Mouse (Mus musculus) testis, adult 2 months (tissue): Measurements from ENCODE around the gene Eddm3b. TPM values are rescaled to one million over a fixed set of nuclear protein-coding genes. Genes with fewer than 3 reads are reported as not detected.
"Not testable (repeated sequence)": the region's sequence is repeated elsewhere in the genome, so short reads cannot be mapped to it uniquely, and the experiment has no call there.

Experiments
- H3K27ac ChIP-seq: fragments of 200-500 bp; 2 replicates; pipeline ENCODE4 v1.5.1; 2012; ENCODE audit warnings: low read depth, low read length; ENCODE audit not compliant: control insufficient read depth, insufficient read depth
- H3K27me3 ChIP-seq: fragments of 200-500 bp; 2 replicates; pipeline ENCODE4 v1.6.1; 2012; ENCODE audit warnings: mild to moderate bottlenecking, low read length, moderate library complexity; ENCODE audit not compliant: control insufficient read depth, insufficient read depth
- H3K36me3 ChIP-seq: fragments of 200-500 bp; 2 replicates; pipeline ENCODE4 v1.6.1; 2012; ENCODE audit warnings: mild to moderate bottlenecking, low read length; ENCODE audit not compliant: control insufficient read depth, insufficient read depth
- H3K4me1 ChIP-seq: fragments of 200-500 bp; 2 replicates; pipeline ENCODE4 v1.6.1; 2012; ENCODE audit warnings: low read length; ENCODE audit not compliant: control insufficient read depth, insufficient read depth
- H3K4me3 ChIP-seq: fragments of 200-500 bp; 2 replicates; pipeline ENCODE4 v1.5.1; 2012; ENCODE audit warnings: low read depth, mild to moderate bottlenecking, low read length, moderate library complexity, mixed read lengths; ENCODE audit not compliant: control insufficient read depth
- CTCF ChIP-seq: fragments of 200-500 bp; IDR thresholded peaks from 2 replicates; pipeline ENCODE4 v1.5.1; 2012; ENCODE audit warnings: low read depth, mild to moderate bottlenecking, inconsistent platforms, low read length, moderate library complexity; ENCODE audit not compliant: control insufficient read depth, insufficient read depth, insufficient replicate concordance
- POLR2A ChIP-seq: fragments of 200-500 bp; IDR thresholded peaks from 2 replicates; pipeline ENCODE4 v1.6.1; 2012; ENCODE audit warnings: low read depth, mild to moderate bottlenecking, inconsistent platforms, low read length, moderate library complexity; ENCODE audit not compliant: control insufficient read depth
- polyA plus RNA-seq: library from polyadenylated mRNA; depleted of rRNA; stranded (reverse); fragments of >200 nt; gene quantifications from 2 replicates; pipeline ENCODE4 v1.2.3, GENCODE M21; 2012; rRNA removed

The Eddm3b gene
- polyA plus RNA-seq, 1 experiment = not detected

- no peak overlapping the region for H3K27ac ChIP-seq
- no peak overlapping the region for H3K4me3 ChIP-seq
- no peak for TF ChIP-seq POLR2A
- no peak for TF ChIP-seq CTCF
- H3K4me1 ChIP-seq = no peaks in the 10 kb centered on the region
- no peaks in the 10 kb centered on the region for H3K27me3 ChIP-seq
- no peaks in the 10 kb centered on the region for H3K36me3 ChIP-seq
Observed at GRCm38 (mm10) chr14:51156736-51157068, 42.5 kb downstream of the Eddm3b start.

- Histone ChIP-seq H3K4me1 (no peaks in the 10 kb centered on the region), H3K27me3 (no peaks in the 10 kb centered on the region), H3K36me3 (no peaks in the 10 kb centered on the region), H3K27ac (no peak overlapping the region), H3K4me3 (no peak overlapping the region)
- TF ChIP-seq CTCF = no peak
Observed at GRCm38 (mm10) chr14:51157072-51157471, 42.8 kb downstream of the Eddm3b start.

GRCm38 (mm10) chr14:51161976-51162375, 47.8 kb downstream of the Eddm3b start, which contains the start of gene Rnase2b:
TSS of gene Rnase2b (plus strand) at chr14:51162260.
- H3K27me3 ChIP-seq, H3K4me1 ChIP-seq, H3K4me3 ChIP-seq: not testable (repeated sequence)

DNA sequence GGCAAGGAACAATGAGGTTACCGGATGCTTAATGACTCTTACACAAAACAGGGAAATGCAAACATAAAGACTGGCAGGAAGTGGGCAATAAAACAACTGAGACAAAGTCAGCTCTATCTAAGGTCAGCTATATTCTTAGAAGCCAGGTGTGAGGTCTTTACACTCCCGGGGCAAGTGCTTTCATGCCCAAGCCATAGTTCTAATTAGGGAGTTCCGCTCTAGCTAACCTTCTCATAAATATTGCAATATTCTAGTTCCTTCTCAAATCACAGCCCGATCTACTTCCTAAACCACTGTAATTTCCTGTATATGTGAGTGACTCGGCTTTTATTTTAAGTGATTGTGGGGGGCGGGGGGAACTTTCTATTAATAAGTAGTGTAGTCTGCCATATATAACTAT, 49.1 kb downstream of the Eddm3b start:
- not testable (repeated sequence) for H3K27ac ChIP-seq, H3K36me3 ChIP-seq, H3K4me3 ChIP-seq, H3K27me3 ChIP-seq, H3K4me1 ChIP-seq

More at GRCm38 (mm10) chr14:51161976-51162375, 47.8 kb downstream of the Eddm3b start, which contains the start of gene Rnase2b:
- not testable (repeated sequence) for H3K27ac ChIP-seq, H3K36me3 ChIP-seq

- no peak overlapping the region for H3K4me3 ChIP-seq
- no peaks in the 10 kb centered on the region for H3K36me3 ChIP-seq
- TF ChIP-seq CTCF = no peak
- no peak overlapping the region for H3K27ac ChIP-seq
- no peaks in the 10 kb centered on the region for H3K4me1 ChIP-seq
- H3K27me3 ChIP-seq = no peaks in the 10 kb centered on the region
Observed at GRCm38 (mm10) chr14:51165435-51165834, 51.2 kb downstream of the Eddm3b start.

DNA sequence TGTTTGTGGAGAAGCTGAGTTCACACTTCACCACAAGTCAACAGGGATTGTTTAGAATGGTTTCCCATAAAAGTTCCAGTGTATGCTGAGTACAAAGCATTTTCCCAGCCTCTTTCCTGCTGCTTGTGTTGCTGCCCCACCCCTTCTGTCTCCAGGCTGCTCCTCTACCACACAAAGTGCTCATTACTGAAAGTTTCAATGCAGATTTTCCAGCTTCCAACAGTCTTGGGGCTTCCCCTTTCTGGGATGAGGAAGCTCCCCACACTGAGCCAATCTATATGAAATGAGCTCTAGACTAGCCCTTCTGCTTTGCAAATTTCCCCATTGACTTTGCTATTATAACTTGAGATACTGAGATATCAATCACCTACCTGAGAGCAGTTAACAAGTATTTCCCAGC, 51.8 kb downstream of the Eddm3b start:
- Histone ChIP-seq H3K27ac (no peak overlapping the region), H3K4me3 (no peak overlapping the region), H3K27me3 (no peaks in the 10 kb centered on the region), H3K4me1 (no peaks in the 10 kb centered on the region), H3K36me3 (no peaks in the 10 kb centered on the region)
- no peak for TF ChIP-seq POLR2A

Other genes with a start within 250 kb of the Eddm3b start
- 9.3 and 12.6 TPM in 2 replicates for gene Tep1, start 243.9 kb upstream of the Eddm3b start, polyA plus RNA-seq
- gene Klhl33, start 216.9 kb upstream of the Eddm3b start, polyA plus RNA-seq = 0.04 and 0.07 TPM in 2 replicates
- 52.9 and 58.1 TPM in 2 replicates for gene Osgep, start 189.5 kb upstream of the Eddm3b start, polyA plus RNA-seq
- gene Apex1, start 189.5 kb upstream of the Eddm3b start, polyA plus RNA-seq = 31.1 and 33.9 TPM in 2 replicates
- gene Pip4p1, start 183.6 kb upstream of the Eddm3b start, polyA plus RNA-seq = 35.1 and 48.1 TPM in 2 replicates
- 5.6 and 5.8 TPM in 2 replicates for gene Pnp, start 183.3 kb upstream of the Eddm3b start, polyA plus RNA-seq
- gene Gm49342, start 169.9 kb upstream of the Eddm3b start, polyA plus RNA-seq = 4.8 and 5.5 TPM in 2 replicates
- gene Pnp2, start 158.4 kb upstream of the Eddm3b start, polyA plus RNA-seq = 22.3 and 22.9 TPM in 2 replicates
- 2.7 and 3.7 TPM in 2 replicates for gene Rnase10, start 106.7 kb upstream of the Eddm3b start, polyA plus RNA-seq
- gene Rnase9, start 72.6 kb upstream of the Eddm3b start, polyA plus RNA-seq = 1.0 TPM in 1 of 2 replicates, not detected in the other
- 0.22 and 0.49 TPM in 2 replicates for gene Rnase11, start 64.3 kb upstream of the Eddm3b start, polyA plus RNA-seq
- gene Rnase12, start 56.8 kb upstream of the Eddm3b start, polyA plus RNA-seq = 17.3 TPM in 1 of 2 replicates, not detected in the other
- 0.54 and 0.77 TPM in 2 replicates for gene Olfr750, start 40.0 kb upstream of the Eddm3b start, polyA plus RNA-seq
- gene Rnase4, start 23.3 kb upstream of the Eddm3b start, polyA plus RNA-seq = 8.8 and 11.5 TPM in 2 replicates
- gene Ang, start 23.3 kb upstream of the Eddm3b start, polyA plus RNA-seq = 0.89 and 1.5 TPM in 2 replicates
- gene Rnase6, start 9.5 kb downstream of the Eddm3b start, polyA plus RNA-seq = 0.63 and 0.93 TPM in 2 replicates
- gene Rnase1, start 32.4 kb downstream of the Eddm3b start, polyA plus RNA-seq = 0.56 and 0.84 TPM in 2 replicates
- gene Rnase2b, start 47.8 kb downstream of the Eddm3b start, polyA plus RNA-seq = not detected in 2 replicates
- gene Ang2, start 84.7 kb downstream of the Eddm3b start, polyA plus RNA-seq = not detected in 2 replicates
- not detected in 2 replicates for gene Ear14, start 89.0 kb downstream of the Eddm3b start, polyA plus RNA-seq
- gene Rnase2a, start 141.7 kb downstream of the Eddm3b start, polyA plus RNA-seq = 0.17 TPM in 1 of 2 replicates, not detected in the other
- not detected in 2 replicates for gene Gm7247, start 247.3 kb downstream of the Eddm3b start, polyA plus RNA-seq